Mouse (Mus musculus) bone marrow, adult 2 months (tissue): Measurements from ENCODE around the gene Fyb. TPM values are rescaled to one million over a fixed set of nuclear protein-coding genes. Genes with fewer than 3 reads are reported as not detected.

Source experiments
- H3K27ac ChIP-seq: fragments of 200-500 bp; 2 replicates; pipeline ENCODE4 v1.5.1; 2012; ENCODE audit warnings: low read depth, mild to moderate bottlenecking, control low read depth, inconsistent platforms, low read length; ENCODE audit not compliant: control insufficient read depth, poor library complexity, insufficient read depth
- H3K4me1 ChIP-seq: fragments of 200-500 bp; 2 replicates; pipeline ENCODE4 v1.6.1; 2011; ENCODE audit warnings: low read length; ENCODE audit not compliant: control insufficient read depth, insufficient read depth
- H3K4me3 ChIP-seq: fragments of 200-500 bp; replicated peaks from 2 replicates; pipeline ENCODE3; 2011; ENCODE audit warnings: mild to moderate bottlenecking, low read depth, low read length, control low read depth; ENCODE audit not compliant: control insufficient read depth
- CTCF ChIP-seq: fragments of 200-500 bp; IDR thresholded peaks from 2 replicates; pipeline ENCODE4 v1.5.1; 2011; ENCODE audit warnings: low read length, control low read depth; ENCODE audit not compliant: control insufficient read depth, insufficient read depth
- POLR2A ChIP-seq: fragments of 200-500 bp; IDR thresholded peaks from 2 replicates; pipeline ENCODE4 v1.6.1; 2011; ENCODE audit warnings: low read depth, mild to moderate bottlenecking, control low read depth, low read length, borderline replicate concordance; ENCODE audit not compliant: control insufficient read depth
- WGBS: fragments of 180-500 bp; shearing (Covaris S2); methylation state at CpG from one replicate; pipeline ENCODE4 v1.1.7; 2018; 5-methylcytosine and 5-hydroxymethylcytosine counted together
- polyA plus RNA-seq: library from polyadenylated mRNA; stranded (reverse); fragments of >200 nt; gene quantifications from 2 replicates; pipeline ENCODE4 v1.2.4, GENCODE M21; 2011; ENCODE audit warnings: low replicate concordance; ENCODE audit not compliant: missing spikeins, insufficient read depth, insufficient read length

The Fyb gene
- polyA plus RNA-seq, 1 experiment, result 126 TPM

GRCm38 (mm10) chr15:6567993-6568392 lies 45.3 kb downstream of the Fyb start:
- Histone ChIP-seq H3K27ac (no peak overlapping the region), H3K4me3 (no peak overlapping the region), H3K4me1 (peaks cover 5% of the 10 kb centered on the region)
- WGBS, result 70% methylated on average over 5 of the region's 5 CpGs
- TF ChIP-seq CTCF (no peak), POLR2A (no peak)

- Histone ChIP-seq H3K4me1 (peaks cover 5% of the 10 kb centered on the region), H3K27ac (peak overlapping the region; percentile 54; the same call in 1 of the 2 replicates), H3K4me3 (no peak overlapping the region)
- TF ChIP-seq POLR2A, result no peak
- no peak for TF ChIP-seq CTCF
- WGBS, result 58% methylated on average over 3 of the region's 3 CpGs
Observed at GRCm38 (mm10) chr15:6568605-6569004, 46.0 kb downstream of the Fyb start.

- TF ChIP-seq POLR2A (no peak), CTCF (no peak)
- Histone ChIP-seq H3K4me3 (peak overlapping the region; percentile 54), H3K4me1 (peaks cover 5% of the 10 kb centered on the region), H3K27ac (peak overlapping the region; percentile 57; the same call in 1 of the 2 replicates)
- 3% methylated on average over 5 of the region's 5 CpGs for WGBS
Observed at GRCm38 (mm10) chr15:6569074-6569473, 46.4 kb downstream of the Fyb start.

- H3K4me3 ChIP-seq, result peak overlapping the region; percentile 54
- WGBS, result 82% methylated on average over 2 of the region's 2 CpGs
- peak overlapping the region; percentile 57; the same call in 1 of the 2 replicates for H3K27ac ChIP-seq
- H3K4me1 ChIP-seq, result peaks cover 8% of the 10 kb centered on the region
- no peak for TF ChIP-seq CTCF
- TF ChIP-seq POLR2A, result no peak
Observed at GRCm38 (mm10) chr15:6570164-6570861, 47.7 kb downstream of the Fyb start.

- H3K4me3 ChIP-seq, result no peak overlapping the region
- WGBS, result 3% methylated on average over 7 of the region's 7 CpGs
- H3K27ac ChIP-seq, result no peak overlapping the region
- peaks cover 8% of the 10 kb centered on the region for H3K4me1 ChIP-seq
- peak; percentile 82 for TF ChIP-seq CTCF
- no peak for TF ChIP-seq POLR2A
Observed at GRCm38 (mm10) chr15:6570876-6571275, 48.2 kb downstream of the Fyb start.

GRCm38 (mm10) chr15:6574283-6574960 lies 51.8 kb downstream of the Fyb start:
- no peak overlapping the region for H3K4me3 ChIP-seq
- 8% methylated on average over 5 of the region's 5 CpGs for WGBS
- H3K4me1 ChIP-seq, result peaks cover 8% of the 10 kb centered on the region
- TF ChIP-seq CTCF (no peak), POLR2A (no peak)
- H3K27ac ChIP-seq, result no peak overlapping the region

GRCm38 (mm10) chr15:6577971-6578370 lies 55.3 kb downstream of the Fyb start:
- Histone ChIP-seq H3K4me3 (no peak overlapping the region), H3K27ac (no peak overlapping the region; the same call in 1 of the 2 replicates), H3K4me1 (peaks cover 4% of the 10 kb centered on the region; the same call in 1 of the 2 replicates)
- TF ChIP-seq CTCF (no peak), POLR2A (no peak)
- WGBS, result 12% methylated on average over 9 of the region's 9 CpGs

- Histone ChIP-seq H3K4me1 (peaks cover 5% of the 10 kb centered on the region; the same call in 1 of the 2 replicates), H3K4me3 (peak overlapping the region; percentile 21), H3K27ac (no peak overlapping the region; the same call in 1 of the 2 replicates)
- 60% methylated on average over 2 of the region's 2 CpGs for WGBS
- TF ChIP-seq CTCF, result no peak
- 0 out of 2 replicates have a peak, but pooled peaks have one; percentile 1 for TF ChIP-seq POLR2A
Observed at GRCm38 (mm10) chr15:6578654-6579053, 56.0 kb downstream of the Fyb start.
